Mouse (Mus musculus): ENCODE results near the gene Pglyrp3. TPM values are rescaled to one million over a fixed set of nuclear protein-coding genes. Genes with fewer than 3 reads are reported as not detected.
"Not testable (repeated sequence)": the region's sequence is repeated elsewhere in the genome, so short reads cannot be mapped to it uniquely, and the experiment has no call there.

Gene Pglyrp3
- not detected in 2 replicates for polyA plus RNA-seq (2012; rRNA removed)

DNA sequence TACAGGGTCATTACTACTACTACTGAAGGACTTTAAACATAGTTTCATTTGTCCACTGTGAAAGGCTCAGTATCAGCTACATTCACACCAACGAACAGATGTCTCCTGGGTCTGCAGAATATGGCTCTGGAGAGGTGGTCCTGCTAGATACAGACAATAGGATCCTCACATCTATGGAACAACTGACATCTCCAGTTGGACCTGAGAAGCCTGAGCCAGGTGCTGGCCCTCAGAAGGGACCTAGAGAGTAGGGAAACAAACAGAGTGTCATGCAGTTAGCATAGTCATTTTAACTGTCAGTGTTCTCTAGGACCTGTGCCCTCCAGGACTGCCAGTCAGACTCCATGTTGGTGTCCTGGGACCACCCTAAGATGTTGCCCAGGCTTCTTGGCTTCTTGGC is at the start of gene Pglyrp3:
Gene Pglyrp3 (plus strand): TSS at position 301 of the 400 bp plus-strand sequence.
- Histone ChIP-seq H3K4me3 (ENCODE audit: insufficient read depth, low read length) (no peak within 1 kb of the TSS), H3K4me1 (ENCODE audit: control insufficient read depth, insufficient read depth, low read length) (no peaks in the 10 kb centered on the region), H3K27ac (ENCODE audit: insufficient read depth, low read length) (no peak within 1 kb of the TSS)
- TF ChIP-seq POLR2A (IDR thresholded peaks at IDR 0.05; ENCODE audit: extremely low read depth, insufficient read depth, low read length), result no peak
- TF ChIP-seq CTCF (IDR thresholded peaks at IDR 0.05; ENCODE audit: extremely low read depth, insufficient read depth, low read length), result no peak

DNA sequence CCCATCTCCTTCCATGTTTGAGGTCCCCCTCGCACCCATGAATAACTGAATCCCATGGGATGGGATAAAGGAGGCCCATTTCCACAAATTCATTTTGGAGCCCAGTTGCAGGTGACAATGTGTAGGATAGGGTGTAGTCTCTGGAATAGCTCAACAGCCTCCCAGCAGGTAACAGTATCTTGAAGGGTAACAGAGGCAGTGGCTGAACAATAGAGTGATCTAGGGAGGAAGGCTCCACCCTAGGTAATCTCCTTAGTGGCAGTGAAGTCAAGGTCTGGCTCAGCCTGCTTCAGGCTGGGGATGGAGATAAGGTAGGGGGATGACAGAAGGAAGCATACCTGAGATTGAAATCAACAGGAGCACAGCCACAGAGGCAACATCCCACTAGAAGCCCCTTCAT is 3.4 kb upstream of the Pglyrp3 start:
- TF ChIP-seq CTCF (IDR thresholded peaks at IDR 0.05; ENCODE audit: extremely low read depth, insufficient read depth, low read length) (no peak), POLR2A (IDR thresholded peaks at IDR 0.05; ENCODE audit: extremely low read depth, insufficient read depth, low read length) (no peak)
- no peak overlapping the region for H3K4me3 ChIP-seq (ENCODE audit: insufficient read depth, low read length)
- no peak overlapping the region for H3K27ac ChIP-seq (ENCODE audit: insufficient read depth, low read length)
- no peaks in the 10 kb centered on the region for H3K4me1 ChIP-seq (ENCODE audit: control insufficient read depth, insufficient read depth, low read length)

DNA sequence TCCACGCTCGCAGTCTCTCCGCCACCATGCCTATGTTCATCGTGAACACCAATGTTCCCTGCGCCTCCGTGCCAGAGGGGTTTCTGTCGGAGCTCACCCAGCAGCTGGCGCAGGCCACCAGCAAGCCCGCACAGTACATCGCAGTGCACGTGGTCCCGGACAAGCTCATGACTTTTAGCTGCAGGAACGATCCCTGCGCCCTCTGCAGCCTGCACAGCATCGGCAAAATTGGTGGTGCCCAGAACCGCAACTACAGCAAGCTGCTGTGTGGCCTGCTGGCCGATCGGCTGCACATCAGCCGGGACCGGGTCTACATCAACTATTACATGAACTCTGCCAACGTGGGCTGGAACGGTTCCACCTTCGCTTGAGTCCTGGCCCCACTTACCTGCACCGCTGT is 10.2 kb downstream of the Pglyrp3 start:
- H3K4me3 ChIP-seq (ENCODE audit: insufficient read depth, low read length); H3K4me1 ChIP-seq (ENCODE audit: control insufficient read depth, insufficient read depth, low read length); H3K27ac ChIP-seq (ENCODE audit: insufficient read depth, low read length): not testable (repeated sequence)

DNA sequence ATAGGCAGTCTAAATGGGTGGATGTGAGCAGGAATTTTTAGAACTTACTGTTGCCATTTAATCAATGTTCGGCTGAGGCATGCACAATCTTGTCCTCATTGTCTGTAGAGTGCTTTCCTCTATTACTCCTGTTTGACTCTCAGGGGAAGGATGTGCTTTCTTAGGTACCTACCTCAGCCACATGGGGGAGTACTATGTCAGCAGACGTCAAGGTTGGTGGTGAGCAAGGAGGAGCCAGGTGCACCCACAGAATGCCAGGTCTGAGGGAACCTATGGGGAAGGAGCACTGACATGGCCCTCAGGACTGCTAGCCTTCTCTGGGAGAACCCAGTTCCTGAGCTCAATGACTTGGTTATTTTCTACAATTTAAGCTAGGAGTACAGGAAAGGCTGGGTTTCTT is 18.8 kb downstream of the Pglyrp3 start:
- Histone ChIP-seq H3K4me3 (ENCODE audit: insufficient read depth, low read length) (no peak overlapping the region), H3K27ac (ENCODE audit: insufficient read depth, low read length) (no peak overlapping the region), H3K4me1 (ENCODE audit: control insufficient read depth, insufficient read depth, low read length) (no peaks in the 10 kb centered on the region)
- TF ChIP-seq CTCF (IDR thresholded peaks at IDR 0.05; ENCODE audit: extremely low read depth, insufficient read depth, low read length) (no peak), POLR2A (IDR thresholded peaks at IDR 0.05; ENCODE audit: extremely low read depth, insufficient read depth, low read length) (no peak)

- Histone ChIP-seq H3K4me1 (ENCODE audit: control insufficient read depth, insufficient read depth, low read length) (no peaks in the 10 kb centered on the region), H3K27ac (ENCODE audit: insufficient read depth, low read length) (no peak overlapping the region), H3K4me3 (ENCODE audit: insufficient read depth, low read length) (no peak overlapping the region)
- TF ChIP-seq CTCF (IDR thresholded peaks at IDR 0.05; ENCODE audit: extremely low read depth, insufficient read depth, low read length), result no peak
- no peak for TF ChIP-seq POLR2A (IDR thresholded peaks at IDR 0.05; ENCODE audit: extremely low read depth, insufficient read depth, low read length)
Measured at GRCm38 (mm10) chr3:92033892-92034291, 19.5 kb downstream of the Pglyrp3 start.

- no peak overlapping the region for H3K27ac ChIP-seq (ENCODE audit: insufficient read depth, low read length)
- TF ChIP-seq CTCF (IDR thresholded peaks at IDR 0.05; ENCODE audit: extremely low read depth, insufficient read depth, low read length), result peak; percentile 28; the same call in 1 of the 2 replicates
- no peak for TF ChIP-seq POLR2A (IDR thresholded peaks at IDR 0.05; ENCODE audit: extremely low read depth, insufficient read depth, low read length)
Measured at GRCm38 (mm10) chr3:92050382-92051054, 36.1 kb downstream of the Pglyrp3 start.

DNA sequence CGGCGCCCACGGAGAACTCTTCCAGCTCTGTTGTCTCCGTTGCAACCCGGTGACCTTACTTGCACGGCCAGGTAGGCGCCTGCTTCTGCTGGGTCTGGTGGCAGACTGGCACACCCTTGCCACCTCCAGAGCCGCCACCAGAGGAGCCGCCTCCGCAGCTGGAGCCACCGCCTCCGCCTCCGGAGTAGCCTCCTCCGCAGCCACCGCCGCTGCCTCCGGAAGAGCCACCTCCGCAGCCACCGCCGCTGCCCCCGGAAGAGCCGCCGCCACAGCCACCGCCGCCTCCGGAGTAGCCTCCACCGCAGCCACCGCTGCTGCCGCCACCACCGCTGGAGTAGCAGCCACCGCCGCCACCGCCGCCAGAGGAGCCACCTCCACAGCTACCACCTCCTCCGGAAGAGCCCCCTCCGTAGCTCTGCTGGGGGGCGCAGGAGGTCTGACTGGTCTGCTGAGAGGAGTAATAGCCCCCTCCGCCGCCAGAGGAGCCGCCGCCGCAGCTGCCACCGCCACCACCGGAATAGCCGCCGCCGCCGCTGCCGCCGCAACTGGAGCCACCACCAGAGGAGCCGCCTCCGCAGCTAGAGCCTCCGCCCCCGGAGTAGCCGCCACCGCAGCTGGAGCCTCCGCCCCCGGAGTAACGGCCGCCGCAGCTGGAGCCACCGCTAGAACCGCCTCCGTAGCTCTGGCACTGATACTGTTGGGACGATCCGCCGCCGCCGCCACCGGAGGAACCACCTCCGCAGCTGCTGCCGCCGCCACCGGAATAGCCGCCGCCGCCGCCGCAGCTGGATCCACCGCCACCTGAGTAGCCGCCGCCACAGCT is 66.3 kb downstream of the Pglyrp3 start:
- peak overlapping the region; percentile 59 for H3K4me3 ChIP-seq (ENCODE audit: insufficient read depth, low read length)
- peak overlapping the region; percentile 100 for H3K27ac ChIP-seq (ENCODE audit: insufficient read depth, low read length)
- H3K4me1 ChIP-seq (ENCODE audit: control insufficient read depth, insufficient read depth, low read length), result no peaks in the 10 kb centered on the region
- no peak for TF ChIP-seq POLR2A (IDR thresholded peaks at IDR 0.05; ENCODE audit: extremely low read depth, insufficient read depth, low read length)
- no peak for TF ChIP-seq CTCF (IDR thresholded peaks at IDR 0.05; ENCODE audit: extremely low read depth, insufficient read depth, low read length)

More at GRCm38 (mm10) chr3:92050382-92051054, 36.1 kb downstream of the Pglyrp3 start:
- no peak overlapping the region for H3K4me3 ChIP-seq (ENCODE audit: insufficient read depth, low read length)
- H3K4me1 ChIP-seq (ENCODE audit: control insufficient read depth, insufficient read depth, low read length), result no peaks in the 10 kb centered on the region

Other genes with a start within 250 kb of the Pglyrp3 start
- gene Lor, start 68.6 kb downstream of the Pglyrp3 start, polyA plus RNA-seq (2012; rRNA removed), result 4.0 and 4.9 TPM in 2 replicates
- gene Prr9, start 109.4 kb downstream of the Pglyrp3 start, polyA plus RNA-seq (2012; rRNA removed), result not detected in 2 replicates
- gene Lelp1, start 128.2 kb downstream of the Pglyrp3 start, polyA plus RNA-seq (2012; rRNA removed), result not detected in 2 replicates
- gene Sprr2a1, start 201.2 kb downstream of the Pglyrp3 start, polyA plus RNA-seq (2012; rRNA removed), result 0.06 TPM in 1 of 2 replicates, not detected in the other
- 1.8 and 3.8 TPM in 2 replicates for gene Sprr2a2, start 201.3 kb downstream of the Pglyrp3 start, polyA plus RNA-seq (2012; rRNA removed)

Data from cortical plate, adult 2 months (tissue).